Mouse (Mus musculus) adrenal gland, postnatal 10 days (tissue): ENCODE measurements around the gene 1700066M21Rik. TPM values are rescaled to one million over a fixed set of nuclear protein-coding genes. Genes with fewer than 3 reads are reported as not detected.

Experiments
- DNase-seq: peaks from one replicate; pipeline ENCODE4 v3.0.0; 2021; ENCODE audit warnings: mixed read lengths
- long read RNA-seq, 2 experiments: library from polyadenylated mRNA; stranded (forward); transcript quantifications; one replicate each; pipeline ENCODE4 v2.0.0; 2021
- total RNA-seq, 2 experiments: library from RNA; stranded (reverse); gene quantifications; 2 replicates each; pipeline ENCODE4 v1.2.3; 2021

The 1700066M21Rik gene
- total RNA-seq, result 1 to 10 TPM; 5.6 to 7.1 TPM
- long read RNA-seq, experiment 1, partial matches to known transcripts, result 0 of 7 reads
- long read RNA-seq, experiment 1, other reads (novel, unspliced or antisense), result 5 of 7 reads
- long read RNA-seq, experiment 2, partial matches to known transcripts, result 0 of 1 reads
- long read RNA-seq, experiment 2, other reads (novel, unspliced or antisense), result 1 of 1 reads

DNA sequence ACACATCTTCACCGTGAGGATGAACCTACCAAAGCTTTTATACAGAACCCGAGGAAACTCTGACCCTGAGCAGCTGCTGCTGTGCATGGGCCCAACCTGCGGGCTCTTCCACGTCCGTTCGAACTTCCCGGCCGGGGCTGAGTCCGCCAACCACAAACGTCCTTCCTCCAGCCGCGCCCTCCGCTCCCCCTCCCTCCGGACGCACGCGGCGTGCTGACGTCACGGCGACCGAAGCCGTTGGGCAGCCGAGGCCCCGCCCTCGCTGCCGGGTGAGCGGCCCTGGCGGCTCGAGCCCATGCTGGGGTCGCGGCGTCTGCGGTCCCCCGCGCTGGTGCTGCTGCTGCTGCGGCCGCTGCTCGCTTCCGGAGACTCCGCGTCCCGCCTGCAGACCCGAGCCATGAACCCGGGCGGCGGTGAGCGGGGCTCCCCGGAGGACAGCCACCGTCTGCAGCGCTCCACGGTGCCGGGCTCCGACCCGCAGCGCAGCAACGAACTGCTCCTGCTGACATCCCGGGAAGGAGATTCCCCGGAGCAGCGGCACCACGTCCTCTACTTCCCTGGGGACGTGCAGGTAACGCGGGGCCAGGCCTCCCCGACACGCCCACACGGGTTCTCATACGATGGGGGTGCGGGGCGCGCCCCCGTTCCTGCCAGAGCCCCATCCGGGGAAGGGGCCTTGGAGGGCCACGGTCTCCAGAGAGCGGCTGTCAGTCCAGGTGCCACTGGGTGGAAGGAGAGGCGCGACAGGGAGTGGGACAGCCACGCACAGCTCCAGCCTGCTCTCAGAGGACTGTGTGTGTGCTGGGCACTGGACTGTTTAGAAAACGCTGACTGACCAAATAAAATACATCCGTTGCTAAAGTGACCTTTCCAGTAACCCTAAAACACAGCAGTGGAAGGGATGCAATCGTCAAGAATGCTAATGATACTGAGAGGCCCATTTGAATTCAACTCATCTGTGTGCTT is at the start of gene 1700066M21Rik:
Gene 1700066M21Rik, plus strand, starts transcription at position 245 of the 966 bp plus-strand sequence.
- DNase-seq, result peak; percentile 97

GRCm38 (mm10) chr1:57329285-57330093 is 47.9 kb upstream of the 1700066M21Rik start:
- no peak for DNase-seq

DNA sequence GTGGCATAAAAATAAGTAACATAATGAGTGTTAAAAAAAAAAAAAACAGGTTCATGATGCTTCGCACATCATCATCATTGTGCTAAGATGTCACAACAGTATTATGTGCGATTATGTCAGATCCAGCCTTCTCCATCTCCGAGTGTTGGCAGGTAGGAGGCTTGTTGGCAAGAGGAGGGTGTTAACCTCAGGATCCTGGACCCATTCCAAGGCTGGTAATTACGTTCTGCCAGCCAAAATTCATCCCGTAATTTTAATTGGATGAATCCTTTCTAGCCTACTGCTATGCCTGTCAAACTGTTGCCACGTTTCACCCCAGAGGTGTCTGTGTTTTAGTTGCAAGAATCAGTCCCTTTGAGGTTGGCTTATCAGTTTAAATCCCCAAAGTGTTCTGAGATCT is 47.2 kb upstream of the 1700066M21Rik start:
- DNase-seq, result no peak

GRCm38 (mm10) chr1:57332040-57332439 is 45.4 kb upstream of the 1700066M21Rik start:
- DNase-seq, result no peak

DNA sequence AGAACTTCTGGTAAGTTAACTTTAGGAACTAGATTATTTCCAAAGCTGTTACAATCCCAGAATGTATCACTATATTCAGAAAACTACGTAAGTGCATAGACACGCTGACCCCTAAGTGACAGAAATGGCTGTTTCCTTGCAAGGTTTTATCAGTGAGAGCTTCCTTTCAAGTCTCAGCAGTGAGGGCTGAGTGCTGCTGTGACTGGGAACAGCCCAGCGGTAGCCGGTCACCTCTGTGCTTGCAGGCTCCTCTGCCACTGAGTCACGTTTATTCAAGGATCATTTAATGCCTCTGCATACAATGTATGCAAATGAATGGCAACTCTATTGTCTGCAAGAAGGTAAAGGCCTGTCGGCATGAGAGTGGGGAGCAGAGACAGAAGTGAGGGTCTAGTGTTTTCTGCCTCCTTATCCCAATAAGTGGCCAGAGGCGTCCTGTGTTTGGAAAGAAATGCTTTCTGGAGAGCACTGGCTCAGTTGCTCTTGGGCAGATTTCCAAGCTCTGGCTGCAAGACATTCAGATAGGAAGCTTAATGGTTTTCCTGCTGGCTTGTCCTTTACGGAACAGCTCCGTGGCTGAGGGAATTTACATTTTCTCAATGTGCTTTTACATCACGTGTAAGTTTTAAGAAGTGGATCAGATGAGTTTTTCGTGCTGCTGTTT is 43.7 kb upstream of the 1700066M21Rik start:
- peak; percentile 43 for DNase-seq

- DNase-seq, result no peak
Observed at GRCm38 (mm10) chr1:57335200-57335599, 42.2 kb upstream of the 1700066M21Rik start.

GRCm38 (mm10) chr1:57339156-57339796 is 38.1 kb upstream of the 1700066M21Rik start:
- DNase-seq, result no peak

DNA sequence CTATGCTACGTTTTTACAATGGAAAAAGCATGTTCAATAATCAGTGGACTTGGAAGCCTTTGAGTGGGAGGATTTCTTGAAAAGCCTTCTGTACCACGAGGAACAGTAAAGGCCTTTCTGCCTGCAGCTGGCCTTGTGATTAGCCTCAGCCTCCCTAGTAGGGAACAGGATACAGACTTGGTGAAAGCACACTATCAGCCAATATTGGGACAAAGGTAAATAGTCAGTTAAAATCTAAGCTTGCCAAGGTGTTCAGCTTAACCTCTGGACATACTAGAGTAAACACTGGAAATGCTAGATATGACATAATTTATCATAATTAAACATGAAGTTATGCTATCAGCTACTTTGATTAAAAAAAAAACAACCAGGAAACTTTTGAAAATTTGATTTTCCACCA is 36.2 kb upstream of the 1700066M21Rik start:
- no peak for DNase-seq

DNA sequence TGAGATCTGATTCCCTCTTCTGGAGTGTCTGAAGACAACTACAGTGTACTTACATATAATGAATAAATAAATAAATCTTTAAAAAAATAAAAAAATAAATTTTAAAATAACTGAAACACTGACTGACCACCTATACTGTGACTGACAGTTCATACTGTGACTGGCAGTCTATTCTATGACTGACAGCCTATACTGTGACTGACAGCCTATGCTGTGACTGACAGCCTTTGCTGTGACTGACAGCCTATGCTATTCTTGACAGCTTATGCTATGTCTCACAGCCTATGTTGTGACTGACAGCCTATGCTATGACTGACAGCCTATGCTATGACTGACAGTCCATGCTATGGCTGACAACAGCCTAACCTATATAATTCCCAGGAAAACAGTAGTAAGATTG is 29.9 kb upstream of the 1700066M21Rik start:
- DNase-seq, result no peak

GRCm38 (mm10) chr1:57351941-57352340 is 25.5 kb upstream of the 1700066M21Rik start:
- no peak for DNase-seq

DNA sequence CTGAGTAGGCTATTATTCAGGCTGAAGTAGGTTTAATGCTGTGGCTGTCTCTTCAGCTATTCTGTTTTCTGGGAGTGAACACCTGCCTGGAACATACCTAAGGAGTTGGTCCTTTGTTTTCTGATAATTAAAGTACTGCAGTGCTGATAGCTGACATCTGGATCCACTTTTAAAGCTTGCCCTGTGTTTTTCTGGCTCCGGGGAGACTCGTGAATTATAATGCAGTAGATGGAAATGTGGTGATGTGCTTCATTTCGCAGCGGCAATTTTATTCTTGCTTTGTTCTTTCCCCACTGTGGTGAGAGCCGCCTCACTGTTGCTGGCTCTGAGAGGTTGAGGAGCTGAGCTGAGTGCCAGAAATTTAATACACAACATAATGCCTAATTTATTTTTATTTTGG is 18.9 kb upstream of the 1700066M21Rik start:
- DNase-seq, result no peak

DNA sequence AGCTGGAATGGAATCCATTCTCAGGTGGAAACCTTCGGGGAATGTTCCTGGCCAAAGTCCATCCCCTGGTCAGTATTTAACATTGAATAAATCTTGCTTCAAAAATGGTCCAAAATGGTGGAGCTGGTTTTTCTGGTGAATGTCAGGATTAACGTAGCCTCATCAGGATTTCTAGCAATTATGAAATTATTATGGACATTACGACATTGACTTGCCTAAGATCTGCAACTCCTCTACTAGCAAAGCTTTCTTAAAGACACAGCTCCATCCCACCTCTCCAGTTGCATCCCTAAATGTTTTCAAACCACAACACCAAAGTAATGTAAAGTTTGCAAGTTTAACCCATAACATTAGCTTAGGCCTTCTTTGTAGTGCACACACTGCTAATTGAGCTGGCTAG is 10.0 kb upstream of the 1700066M21Rik start:
- DNase-seq, result no peak

DNA sequence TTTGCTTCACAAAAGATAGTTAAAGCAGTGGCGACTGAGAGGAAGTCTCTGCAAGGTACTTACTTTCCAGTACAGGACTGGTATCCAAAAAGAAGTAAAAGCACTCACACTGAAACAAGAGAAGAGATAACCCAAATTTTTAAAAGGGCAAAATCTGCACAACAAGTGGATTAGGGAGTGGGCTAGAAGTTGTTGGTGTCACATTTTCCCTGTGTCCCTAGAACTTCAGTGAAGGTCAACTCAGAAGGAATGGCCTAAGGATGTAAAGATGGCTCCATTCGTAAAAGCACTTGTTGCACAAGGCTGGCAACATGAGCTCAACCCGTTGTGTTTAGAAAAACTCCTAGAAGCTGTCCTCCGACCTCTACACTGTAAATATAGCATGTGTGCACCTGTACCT is 8.3 kb upstream of the 1700066M21Rik start:
- DNase-seq, result no peak

- DNase-seq, result no peak
Observed at GRCm38 (mm10) chr1:57370451-57370850, 7.0 kb upstream of the 1700066M21Rik start.

DNA sequence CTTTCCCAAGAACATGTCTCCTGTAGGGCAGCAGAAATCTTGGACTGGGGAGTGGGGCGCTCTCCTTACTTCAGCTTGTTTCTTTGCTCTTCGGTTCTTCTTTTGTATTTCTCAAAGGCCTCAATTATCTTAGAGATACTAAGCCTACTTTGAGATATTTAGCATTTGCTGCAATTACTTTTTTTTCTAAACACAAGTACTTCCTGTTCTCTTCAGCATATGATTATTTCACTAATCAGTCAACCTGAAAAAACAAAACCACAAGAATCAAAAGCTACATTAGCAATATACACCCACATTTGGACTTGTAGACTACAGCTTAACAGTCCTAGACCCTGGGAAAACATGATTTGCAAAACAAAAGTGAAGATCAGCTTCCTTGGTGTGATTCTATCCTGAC is 2.1 kb upstream of the 1700066M21Rik start:
- DNase-seq, result no peak

- DNase-seq, result no peak
Observed at GRCm38 (mm10) chr1:57376806-57377205, 614 bp upstream of the 1700066M21Rik start.

GRCm38 (mm10) chr1:57386519-57386918 is 9.1 kb downstream of the 1700066M21Rik start:
- no peak for DNase-seq

GRCm38 (mm10) chr1:57387876-57388275 is 10.5 kb downstream of the 1700066M21Rik start:
- DNase-seq, result no peak

DNA sequence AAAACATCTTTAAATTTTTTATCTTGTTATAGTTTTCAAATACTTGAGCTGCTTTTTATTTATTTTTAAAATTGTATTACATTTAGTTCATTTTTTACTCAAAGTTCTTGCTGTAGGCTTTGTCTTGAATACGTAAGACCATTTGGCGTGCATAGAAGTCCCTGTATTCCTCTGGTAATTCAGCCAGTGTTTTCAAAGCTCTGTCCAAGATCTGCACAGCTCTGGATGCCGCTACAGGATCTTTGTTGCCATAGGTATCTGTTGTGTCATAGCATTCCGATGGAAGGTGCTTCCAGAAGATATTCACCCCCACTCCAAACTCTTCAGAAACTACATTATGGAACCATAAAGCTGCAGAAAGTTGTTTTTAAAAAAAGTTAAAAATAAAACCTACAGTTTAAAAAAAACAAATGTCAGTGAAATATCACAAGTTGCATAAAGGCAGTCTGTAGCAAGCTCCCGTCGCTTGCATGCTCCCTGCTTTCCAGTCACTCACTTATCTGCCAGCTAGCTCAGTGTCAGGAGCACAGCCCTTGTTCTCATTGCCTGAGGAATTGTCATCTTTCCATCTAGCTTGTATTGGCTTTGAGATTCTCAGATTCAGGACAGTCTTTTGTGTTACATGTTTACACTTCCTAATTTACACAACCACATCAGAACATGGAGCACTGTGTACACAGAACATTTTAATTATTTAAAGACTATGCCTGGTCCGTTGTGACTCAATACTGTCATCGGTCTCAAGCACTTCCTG is 11.2 kb downstream of the 1700066M21Rik start:
- DNase-seq, result no peak

DNA sequence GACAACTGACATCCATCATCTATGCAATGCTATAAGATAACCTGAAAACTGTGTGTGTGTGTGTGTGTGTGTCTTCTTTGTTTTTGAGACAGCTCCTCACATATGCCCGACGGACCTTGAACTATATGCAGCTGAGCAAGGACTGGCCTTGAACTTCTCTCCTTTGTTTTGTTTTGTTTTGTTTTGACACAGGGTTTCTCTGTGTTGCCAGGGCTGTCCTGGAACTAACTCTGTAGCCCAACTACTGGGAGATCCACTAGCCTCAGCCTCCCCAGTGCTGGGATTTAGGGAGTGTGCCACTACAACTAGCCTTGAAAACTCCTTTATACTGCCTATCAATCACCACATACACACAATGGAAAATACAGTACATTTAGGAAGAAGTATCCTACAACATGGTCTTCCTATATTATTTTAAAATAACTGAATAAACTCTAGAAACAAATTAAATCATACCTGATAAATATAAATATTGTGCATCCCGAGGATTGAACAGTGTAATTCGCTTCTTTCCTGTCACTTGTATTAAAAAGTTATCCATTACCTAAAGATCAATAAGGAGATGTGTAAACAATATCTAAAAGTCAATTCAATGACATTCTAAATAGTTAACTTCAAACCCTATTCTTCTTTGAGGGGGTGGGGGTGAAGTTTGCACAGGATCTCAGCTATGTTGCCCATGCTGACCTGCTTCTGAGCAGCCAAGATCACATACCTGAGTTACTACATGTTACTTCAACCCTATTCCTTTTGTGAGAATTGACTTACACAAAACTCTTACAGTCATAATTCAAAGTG is 13.8 kb downstream of the 1700066M21Rik start:
- no peak for DNase-seq
